Mouse (Mus musculus) lung, adult 2 months (tissue): ENCODE results near the gene Zc3h12c.

ENCODE experiments used
- CTCF ChIP-seq: fragments of 200-500 bp; IDR thresholded peaks from 2 replicates; pipeline ENCODE4 v1.5.1; 2011; ENCODE audit warnings: mild to moderate bottlenecking, low read length, control low read depth; ENCODE audit not compliant: insufficient read depth
- POLR2A ChIP-seq: fragments of 200-500 bp; IDR thresholded peaks from 2 replicates; pipeline ENCODE4 v1.6.1; 2011; ENCODE audit warnings: low read depth, mild to moderate bottlenecking, control low read depth, low read length, borderline replicate concordance; ENCODE audit errors: extremely low read depth

GRCm38 (mm10) chr9:52154253-52154652 lies 14.1 kb downstream of the Zc3h12c start:
- TF ChIP-seq POLR2A: no peak
- no peak for TF ChIP-seq CTCF
